Mouse (Mus musculus): ENCODE measurements around the gene Pla2g4e. TPM values are rescaled to one million over a fixed set of nuclear protein-coding genes. Genes with fewer than 3 reads are reported as not detected.

The Pla2g4e gene
- total and polyA plus RNA-seq, 2 experiments from 2014 or later, result 1.6 to 2.9 TPM

DNA sequence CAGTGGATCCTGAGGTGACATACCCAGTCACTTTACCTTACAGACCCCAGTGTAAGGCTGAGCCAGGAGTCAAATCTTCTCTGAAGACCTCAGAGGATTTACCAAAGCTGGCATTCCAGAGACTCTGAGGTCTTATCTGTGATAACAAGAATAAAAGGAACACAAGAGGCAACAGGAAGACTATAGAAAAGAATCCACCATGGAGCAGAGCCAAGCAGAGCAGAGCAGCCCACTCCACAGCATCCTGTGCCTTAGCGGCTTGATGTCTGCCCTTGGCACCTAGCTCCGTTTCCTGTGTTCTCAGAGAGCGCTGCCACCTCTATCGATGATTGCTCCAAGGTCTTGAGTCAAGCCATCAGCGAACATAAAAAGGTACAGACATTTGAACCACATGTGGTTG lies 104.8 kb downstream of the Pla2g4e start:
- no peak for TF ChIP-seq EP300 (IDR thresholded peaks at IDR 0.05; ENCODE audit: low read depth)
- TF ChIP-seq CTCF (IDR thresholded peaks at IDR 0.05; ENCODE audit: low read depth), result no peak
- H3K27me3 ChIP-seq (ENCODE audit: control insufficient read depth, insufficient read depth, low read length), result no peaks in the 10 kb centered on the region

DNA sequence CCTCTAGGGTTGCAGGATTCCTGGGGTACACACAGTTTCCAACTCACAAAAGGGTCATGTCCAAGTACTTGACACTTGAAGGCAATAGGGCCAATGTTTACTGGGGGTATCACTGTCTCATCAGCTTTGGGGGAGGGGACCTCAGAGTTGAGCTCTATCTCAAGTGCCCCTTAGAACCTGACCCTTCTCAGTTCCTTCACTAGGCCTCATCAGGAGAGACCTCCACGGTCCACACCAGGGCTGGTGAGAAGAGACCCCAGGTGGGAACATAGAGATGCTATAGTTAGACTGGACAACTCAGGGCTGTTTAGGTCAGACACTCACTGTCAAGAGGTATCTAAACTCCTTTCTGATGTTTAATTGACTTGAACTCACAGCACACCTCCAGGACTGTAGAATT lies 106.0 kb downstream of the Pla2g4e start:
- DNase-seq (ENCODE audit: low spot score) (no peak), ATAC-seq (ENCODE audit: insufficient read depth, low read depth) (no peak)
- no peak overlapping the region for H3K4me3 ChIP-seq (ENCODE audit: low read depth, low read length)
- no peaks in the 10 kb centered on the region for H3K9me3 ChIP-seq (replicated peaks; ENCODE audit: control insufficient read depth, low read length)
- no peak overlapping the region for H3K4me2 ChIP-seq (ENCODE audit: low read depth, low read length)
- H3K9ac ChIP-seq (replicated peaks; ENCODE audit: low read depth, low read length), result no peak overlapping the region
- peaks cover 21% of the 10 kb centered on the region for H3K36me3 ChIP-seq (replicated peaks; ENCODE audit: control insufficient read depth, insufficient read depth, low read length)
- H3K4me1 ChIP-seq (ENCODE audit: control insufficient read depth, insufficient read depth), result peaks cover 49% of the 10 kb centered on the region
- peak overlapping the region; percentile 69 for H3K27ac ChIP-seq (ENCODE audit: low read depth)
- no peaks in the 10 kb centered on the region for H3K27me3 ChIP-seq (ENCODE audit: control insufficient read depth, insufficient read depth, low read length)
- TF ChIP-seq CTCF (IDR thresholded peaks at IDR 0.05; ENCODE audit: low read depth), result no peak
- TF ChIP-seq EP300 (IDR thresholded peaks at IDR 0.05; ENCODE audit: low read depth), result no peak
- WGBS, result 44% methylated on average over 1 of the region's 1 CpGs

More for the DNA sequence above, 104.8 kb downstream of the Pla2g4e start:
- H3K4me1 ChIP-seq (ENCODE audit: control insufficient read depth, insufficient read depth), result peaks cover 37% of the 10 kb centered on the region
- DNase-seq (ENCODE audit: low spot score) (no peak), ATAC-seq (ENCODE audit: insufficient read depth, low read depth) (0 out of 2 replicates have a peak, but pooled peaks have one; percentile 8)
- peak overlapping the region; percentile 69 for H3K27ac ChIP-seq (ENCODE audit: low read depth)
- H3K36me3 ChIP-seq (replicated peaks; ENCODE audit: control insufficient read depth, insufficient read depth, low read length), result peaks cover 15% of the 10 kb centered on the region
- no peaks in the 10 kb centered on the region for H3K9me3 ChIP-seq (replicated peaks; ENCODE audit: control insufficient read depth, low read length)
- H3K9ac ChIP-seq (replicated peaks; ENCODE audit: low read depth, low read length), result no peak overlapping the region
- no peak overlapping the region for H3K4me3 ChIP-seq (ENCODE audit: low read depth, low read length)
- WGBS, result 13% methylated on average over 5 of the region's 5 CpGs
- 0 out of 2 replicates have a peak overlapping the region, but pooled peaks have one; percentile 4 for H3K4me2 ChIP-seq (ENCODE audit: low read depth, low read length)

DNA sequence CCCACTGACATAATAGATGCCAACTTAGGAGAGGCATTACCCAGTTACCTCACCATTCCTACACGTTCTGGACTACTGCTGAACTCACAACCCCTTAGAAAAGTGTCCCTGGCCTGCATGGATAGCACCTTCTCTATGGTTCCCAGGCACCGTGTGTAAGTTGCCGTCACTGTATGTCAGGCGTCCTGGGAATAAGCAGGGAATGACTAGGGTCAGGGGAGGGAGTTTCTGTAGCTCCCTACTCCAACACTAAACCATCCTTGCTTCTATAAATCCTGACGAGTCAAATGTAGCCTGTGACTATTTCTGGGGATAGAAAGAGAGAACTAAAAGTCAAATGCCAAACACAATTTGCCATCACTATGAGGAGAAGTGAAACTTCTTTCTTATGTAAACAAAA lies 107.9 kb downstream of the Pla2g4e start:
- Histone ChIP-seq H3K9me3 (replicated peaks; ENCODE audit: control insufficient read depth, low read length) (no peaks in the 10 kb centered on the region), H3K4me1 (ENCODE audit: control insufficient read depth, insufficient read depth) (peaks cover 67% of the 10 kb centered on the region), H3K9ac (replicated peaks; ENCODE audit: low read depth, low read length) (no peak overlapping the region), H3K4me2 (ENCODE audit: low read depth, low read length) (no peak overlapping the region), H3K27ac (ENCODE audit: low read depth) (no peak overlapping the region), H3K27me3 (ENCODE audit: control insufficient read depth, insufficient read depth, low read length) (no peaks in the 10 kb centered on the region), H3K36me3 (replicated peaks; ENCODE audit: control insufficient read depth, insufficient read depth, low read length) (peaks cover 22% of the 10 kb centered on the region), H3K4me3 (ENCODE audit: low read depth, low read length) (no peak overlapping the region)
- DNase-seq (ENCODE audit: low spot score), result no peak
- WGBS, result 51% methylated on average over 5 of the region's 5 CpGs
- ATAC-seq (ENCODE audit: insufficient read depth, low read depth), result no peak
- TF ChIP-seq CTCF (IDR thresholded peaks at IDR 0.05; ENCODE audit: low read depth) (no peak), EP300 (IDR thresholded peaks at IDR 0.05; ENCODE audit: low read depth) (no peak)

DNA sequence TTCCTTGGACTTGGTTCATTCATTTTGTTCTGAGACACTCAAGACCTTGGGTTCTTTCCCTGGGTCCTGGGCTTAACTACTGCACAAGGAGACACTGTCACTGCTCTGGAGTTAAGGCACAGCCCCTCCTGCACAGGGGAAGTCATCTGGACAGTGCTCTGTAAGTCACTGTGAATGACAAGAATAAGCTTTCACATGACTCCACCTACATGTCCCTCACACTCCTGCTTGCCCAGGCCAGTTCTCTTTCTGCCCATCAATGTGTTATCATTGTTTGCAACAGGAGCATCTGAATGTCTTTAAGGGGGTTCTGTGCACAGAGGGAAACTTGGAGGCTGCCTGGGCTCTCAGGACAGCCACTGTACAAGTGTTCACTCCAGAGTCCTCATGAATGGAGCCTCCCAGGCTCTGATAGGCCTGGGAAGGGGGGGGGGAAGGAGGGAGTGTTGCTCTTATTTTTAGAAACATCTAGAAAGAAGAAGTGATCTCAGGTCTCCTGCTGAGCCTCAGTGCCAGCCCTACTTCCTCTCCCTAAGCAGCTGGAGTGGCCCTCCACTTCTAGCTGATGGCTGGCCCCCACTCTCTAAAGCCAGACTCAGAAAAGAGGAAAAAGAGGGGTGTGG lies 110.6 kb downstream of the Pla2g4e start:
- Histone ChIP-seq H3K9ac (replicated peaks; ENCODE audit: low read depth, low read length) (0 out of 2 replicates have a peak overlapping the region, but pooled peaks have one; percentile 15), H3K27me3 (ENCODE audit: control insufficient read depth, insufficient read depth, low read length) (no peaks in the 10 kb centered on the region), H3K9me3 (replicated peaks; ENCODE audit: control insufficient read depth, low read length) (no peaks in the 10 kb centered on the region), H3K36me3 (replicated peaks; ENCODE audit: control insufficient read depth, insufficient read depth, low read length) (peaks cover 22% of the 10 kb centered on the region), H3K4me1 (ENCODE audit: control insufficient read depth, insufficient read depth) (peaks cover 67% of the 10 kb centered on the region), H3K4me3 (ENCODE audit: low read depth, low read length) (no peak overlapping the region), H3K27ac (ENCODE audit: low read depth) (peak overlapping the region; percentile 71), H3K4me2 (ENCODE audit: low read depth, low read length) (no peak overlapping the region)
- DNase-seq (ENCODE audit: low spot score), result peak; percentile 67
- peak; percentile 57 for ATAC-seq (ENCODE audit: insufficient read depth, low read depth)
- TF ChIP-seq EP300 (IDR thresholded peaks at IDR 0.05; ENCODE audit: low read depth) (no peak), CTCF (IDR thresholded peaks at IDR 0.05; ENCODE audit: low read depth) (no peak)

DNA sequence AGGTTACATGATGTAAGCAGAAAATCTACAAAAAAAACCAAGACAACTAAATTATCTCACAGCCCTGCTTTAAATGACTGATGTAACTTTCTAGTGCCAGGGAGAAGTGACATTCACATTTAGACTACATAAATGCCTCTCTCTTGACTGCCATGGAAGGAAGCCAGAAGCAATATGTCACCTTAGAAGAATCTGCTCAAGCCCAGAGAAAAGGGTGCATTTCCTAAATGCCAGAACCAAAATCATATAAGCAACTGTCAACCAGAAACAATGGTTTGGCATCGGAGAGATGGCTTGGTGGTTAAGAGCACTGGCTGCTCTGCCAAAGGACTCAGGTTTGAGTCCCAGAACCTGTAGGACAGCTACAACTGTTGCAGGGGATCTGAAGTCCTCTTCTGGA lies 113.3 kb downstream of the Pla2g4e start:
- Histone ChIP-seq H3K36me3 (replicated peaks; ENCODE audit: control insufficient read depth, insufficient read depth, low read length) (peaks cover 29% of the 10 kb centered on the region), H3K9ac (replicated peaks; ENCODE audit: low read depth, low read length) (no peak overlapping the region), H3K4me3 (ENCODE audit: low read depth, low read length) (no peak overlapping the region), H3K27me3 (ENCODE audit: control insufficient read depth, insufficient read depth, low read length) (no peaks in the 10 kb centered on the region), H3K27ac (ENCODE audit: low read depth) (peak overlapping the region; percentile 74), H3K4me2 (ENCODE audit: low read depth, low read length) (no peak overlapping the region), H3K9me3 (replicated peaks; ENCODE audit: control insufficient read depth, low read length) (no peaks in the 10 kb centered on the region), H3K4me1 (ENCODE audit: control insufficient read depth, insufficient read depth) (peaks cover 76% of the 10 kb centered on the region)
- ATAC-seq (ENCODE audit: insufficient read depth, low read depth) (no peak), DNase-seq (ENCODE audit: low spot score) (no peak)
- TF ChIP-seq EP300 (IDR thresholded peaks at IDR 0.05; ENCODE audit: low read depth) (no peak), CTCF (IDR thresholded peaks at IDR 0.05; ENCODE audit: low read depth) (no peak)
- 24% methylated on average over 1 of the region's 1 CpGs for WGBS
